In the genomic region with DNA sequence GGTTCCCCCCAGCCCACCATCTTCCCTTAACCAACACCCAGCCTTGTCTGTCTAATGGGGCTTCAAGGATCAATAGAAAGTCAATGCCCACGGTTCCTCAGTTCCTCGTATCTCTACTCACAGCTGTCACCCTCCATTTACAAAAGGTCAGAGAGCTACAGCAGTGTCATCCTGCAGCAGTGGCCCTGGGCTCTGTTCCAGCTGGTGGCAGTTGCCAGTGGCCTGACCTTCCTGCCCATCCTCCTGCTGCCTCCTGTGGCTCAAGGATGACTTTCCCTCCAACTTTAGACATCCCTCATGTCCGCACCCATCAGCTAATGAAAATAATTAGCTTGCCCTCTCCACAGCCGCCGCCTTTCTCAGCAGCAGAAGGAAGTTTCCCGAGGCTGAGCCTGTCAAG, we compare ENCODE assay signal across 24 mouse cellular contexts.
DNase-seq lines count a peak whose midpoint lies in the region; ATAC-seq lines count a peak whose summit lies in the region.
"Had no signal": no experiment of that assay in that cellular context is flagged by ENCODE, and none has a peak within 500 bp of the region (broad histone marks: within the 10 kb centered on the region; RNA-seq: fewer than 3 reads in every experiment).

No protein-coding gene starts in this region.

- no peaks in the 10 kb centered on the region for H3K9me3 ChIP-seq in neural tube, embryonic 13.5 days
- no peaks in the 10 kb centered on the region for H3K9me3 ChIP-seq in neural tube, embryonic 15.5 days (replicated peaks)
- H3K9me3 ChIP-seq: embryonic facial prominence, embryonic 13.5 days; kidney, embryonic 15.5 days; limb, embryonic 10.5 days had no signal

- WGBS in neural tube, embryonic 13.5 days: 62% methylated on average over 6 of the region's 6 CpGs
- 55% methylated on average over 6 of the region's 6 CpGs for WGBS in neural tube, embryonic 15.5 days

- ATAC-seq in neural tube, embryonic 13.5 days (ENCODE audit: low read depth): no peak
- ATAC-seq in neural tube, embryonic 15.5 days (ENCODE audit: low FRiP score): no peak
- ATAC-seq: hindbrain, embryonic 16.5 days; intestine, embryonic 16.5 days had no signal

- intact Hi-C loops in heart, postnatal 25 days (cut with DNase I): no loop called here

- peak overlapping the region; percentile 70 for H3K27ac ChIP-seq in neural tube, embryonic 13.5 days (replicated peaks)
- H3K27ac ChIP-seq in neural tube, embryonic 15.5 days (replicated peaks): 0 out of 2 replicates have a peak overlapping the region, but pooled peaks have one; percentile 41
- H3K27ac ChIP-seq: embryonic facial prominence, embryonic 13.5 days; forebrain, embryonic 12.5 days; gastrocnemius, adult 2 months; kidney, embryonic 15.5 days; limb, embryonic 10.5 days; macrophage had no signal

- peaks cover 8% of the 10 kb centered on the region; the same call in 1 of the 2 replicates for H3K36me3 ChIP-seq in neural tube, embryonic 13.5 days
- 0 out of 2 replicates have a peak, but pooled peaks cover 3% of the 10 kb centered on the region for H3K36me3 ChIP-seq in neural tube, embryonic 15.5 days
- H3K36me3 ChIP-seq: forebrain, embryonic 12.5 days; kidney, embryonic 15.5 days; limb, embryonic 10.5 days had no signal

- no peak overlapping the region for H3K9ac ChIP-seq in neural tube, embryonic 13.5 days
- H3K9ac ChIP-seq in neural tube, embryonic 15.5 days (replicated peaks): no peak overlapping the region
- H3K9ac ChIP-seq: embryonic facial prominence, embryonic 13.5 days; forebrain, embryonic 12.5 days; kidney, embryonic 15.5 days had no signal

- peak; percentile 12 for DNase-seq in heart, postnatal 4 days
- DNase-seq in heart, postnatal 25 days (ENCODE audit: low spot score): no peak
- no peak for DNase-seq in neural tube, embryonic 10.5 days (ENCODE audit: extremely low spot score, low spot score)
- DNase-seq in adrenal gland, adult 8-10 months: peak; percentile 88
- no peak for DNase-seq in lung, postnatal 10 days
- DNase-seq: cerebellum, adult 11-12 months; cerebellum, postnatal 14 days; embryo, embryonic 11 days; gastrocnemius, adult 2 months; heart, postnatal 36 days; liver; thymus, adult 2 months; thymus, postnatal 4 days had no signal

- peaks cover 18% of the 10 kb centered on the region for H3K4me1 ChIP-seq in neural tube, embryonic 13.5 days (replicated peaks)
- H3K4me1 ChIP-seq in neural tube, embryonic 15.5 days: peaks cover 7% of the 10 kb centered on the region
- H3K4me1 ChIP-seq: embryonic facial prominence, embryonic 13.5 days; forebrain, embryonic 12.5 days; kidney, embryonic 15.5 days had no signal

- H3K4me3 ChIP-seq in neural tube, embryonic 13.5 days: no peak overlapping the region
- no peak overlapping the region for H3K4me3 ChIP-seq in neural tube, embryonic 15.5 days (replicated peaks)
- H3K4me3 ChIP-seq: embryonic facial prominence, embryonic 13.5 days; erythroblast, embryonic 14.5 days; forebrain, embryonic 12.5 days; gastrocnemius, adult 2 months; kidney, embryonic 15.5 days; limb, embryonic 10.5 days had no signal

- H3K4me2 ChIP-seq in neural tube, embryonic 13.5 days: no peak overlapping the region
- H3K4me2 ChIP-seq in neural tube, embryonic 15.5 days: no peak overlapping the region
- H3K4me2 ChIP-seq: embryonic facial prominence, embryonic 13.5 days; forebrain, embryonic 12.5 days; kidney, embryonic 15.5 days; midbrain, embryonic 11.5 days had no signal

- H3K27me3 ChIP-seq in neural tube, embryonic 13.5 days: no peaks in the 10 kb centered on the region
- H3K27me3 ChIP-seq in neural tube, embryonic 15.5 days (replicated peaks): no peaks in the 10 kb centered on the region
- H3K27me3 ChIP-seq: embryonic facial prominence, embryonic 13.5 days; forebrain, embryonic 12.5 days; kidney, embryonic 15.5 days had no signal

Comparison
In these comparisons a context has a peak if more than half of its experiments do, and no peak if none do; other contexts are left out.
1. DNase-seq: peak in heart, postnatal 4 days (single experiment) and adrenal gland, adult 8-10 months (single experiment); none in heart, postnatal 25 days (single experiment), neural tube, embryonic 10.5 days (single experiment) and lung, postnatal 10 days (single experiment).